In the genomic region with DNA sequence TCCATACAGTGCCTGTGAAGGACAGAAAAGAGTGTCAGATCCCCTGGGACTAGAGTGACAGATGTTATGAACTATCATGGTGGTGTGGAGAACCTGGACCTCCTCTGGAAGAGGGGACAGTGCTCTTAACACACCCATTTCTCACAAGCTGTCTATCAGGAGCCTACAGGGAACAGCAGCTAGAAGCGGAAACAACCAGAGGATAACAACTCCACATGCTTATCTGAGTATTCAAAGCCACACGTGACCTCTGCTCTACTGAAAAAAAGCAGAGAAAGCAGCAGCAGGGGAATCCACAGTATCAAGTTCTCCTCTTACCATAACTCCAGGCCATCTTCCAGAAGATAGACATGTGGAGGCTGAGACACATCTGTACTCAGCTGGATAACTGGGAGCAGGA, we compare ENCODE assay signal across 13 mouse cellular contexts.
DNase-seq lines count a peak whose midpoint lies in the region; ATAC-seq and TF ChIP-seq lines count a peak whose summit lies in the region.
"Had no signal": no experiment of that assay in that cellular context is flagged by ENCODE, and none has a peak within 500 bp of the region (broad histone marks: within the 10 kb centered on the region; RNA-seq: fewer than 3 reads in every experiment).

No protein-coding gene starts in this region.

- H3K27ac ChIP-seq in stomach, embryonic 14.5 days (ENCODE audit: low read length), result no peak overlapping the region
- H3K27ac ChIP-seq in stomach, postnatal 0 days (replicated peaks), result no peak overlapping the region
- peak overlapping the region; percentile 80 for H3K27ac ChIP-seq in liver, embryonic 16.5 days (ENCODE audit: low read length)
- H3K27ac ChIP-seq: embryonic facial prominence, embryonic 13.5 days; limb, embryonic 15.5 days; midbrain, embryonic 13.5 days had no signal

- TF ChIP-seq EP300 in stomach, postnatal 0 days (optimal IDR thresholded peaks at IDR 0.05), result no peak

- no peak for DNase-seq in stomach, postnatal 0 days (ENCODE audit: low spot score)
- DNase-seq in frontal cortex, postnatal 10 days (ENCODE audit: low spot score in 2 of 2), result no peak
- no peak for DNase-seq in gastrocnemius, postnatal 10 days
- DNase-seq in left cerebral cortex, adult 8-10 months (ENCODE audit: low spot score in 2 of 2), result no peak
- DNase-seq: adrenal gland, postnatal 36 days; lung, postnatal 36 days; right cerebral cortex, adult 18-20 months had no signal

- H3K9ac ChIP-seq in stomach, embryonic 14.5 days (replicated peaks; ENCODE audit: low read depth, low read length), result no peak overlapping the region
- no peak overlapping the region for H3K9ac ChIP-seq in stomach, postnatal 0 days (ENCODE audit: low read length)
- no peak overlapping the region for H3K9ac ChIP-seq in liver, embryonic 16.5 days (ENCODE audit: low read depth, low read length)
- H3K9ac ChIP-seq: embryonic facial prominence, embryonic 13.5 days; limb, embryonic 15.5 days; midbrain, embryonic 13.5 days had no signal

- H3K4me2 ChIP-seq in stomach, embryonic 14.5 days (replicated peaks; ENCODE audit: low read depth, low read length), result no peak overlapping the region
- H3K4me2 ChIP-seq in stomach, postnatal 0 days (replicated peaks; ENCODE audit: low read depth), result no peak overlapping the region
- H3K4me2 ChIP-seq in liver, embryonic 16.5 days (ENCODE audit: low read depth, low read length), result peak overlapping the region; percentile 1
- H3K4me2 ChIP-seq: embryonic facial prominence, embryonic 13.5 days; limb, embryonic 15.5 days; midbrain, embryonic 13.5 days had no signal

- H3K36me3 ChIP-seq in stomach, embryonic 14.5 days (ENCODE audit: control insufficient read depth, insufficient read depth, low read length), result peaks cover 15% of the 10 kb centered on the region
- peaks cover 7% of the 10 kb centered on the region for H3K36me3 ChIP-seq in stomach, postnatal 0 days (ENCODE audit: control insufficient read depth, insufficient read depth, low read length)
- H3K36me3 ChIP-seq in liver, embryonic 16.5 days (ENCODE audit: control insufficient read depth, insufficient read depth), result peaks cover 12% of the 10 kb centered on the region

- no peaks in the 10 kb centered on the region for H3K27me3 ChIP-seq in stomach, embryonic 14.5 days (ENCODE audit: control insufficient read depth, insufficient read depth, low read length)
- no peaks in the 10 kb centered on the region for H3K27me3 ChIP-seq in stomach, postnatal 0 days (ENCODE audit: control insufficient read depth, insufficient read depth, low read length)
- no peaks in the 10 kb centered on the region for H3K27me3 ChIP-seq in liver, embryonic 16.5 days (ENCODE audit: control insufficient read depth, insufficient read depth, low read depth, low read length)
- H3K27me3 ChIP-seq: embryonic facial prominence, embryonic 13.5 days; limb, embryonic 15.5 days; midbrain, embryonic 13.5 days had no signal

- no peaks in the 10 kb centered on the region for H3K9me3 ChIP-seq in stomach, embryonic 14.5 days (ENCODE audit: control insufficient read depth, low read depth, low read length)
- no peaks in the 10 kb centered on the region for H3K9me3 ChIP-seq in stomach, postnatal 0 days (ENCODE audit: control insufficient read depth, low read length)
- no peaks in the 10 kb centered on the region for H3K9me3 ChIP-seq in liver, embryonic 16.5 days (replicated peaks; ENCODE audit: control insufficient read depth, low read length)
- H3K9me3 ChIP-seq: embryonic facial prominence, embryonic 13.5 days; limb, embryonic 15.5 days; midbrain, embryonic 13.5 days had no signal

- H3K4me3 ChIP-seq in stomach, embryonic 14.5 days (ENCODE audit: low read depth, low read length), result no peak overlapping the region
- no peak overlapping the region for H3K4me3 ChIP-seq in stomach, postnatal 0 days (ENCODE audit: low read depth, low read length)
- no peak overlapping the region for H3K4me3 ChIP-seq in liver, embryonic 16.5 days (ENCODE audit: low read depth, low read length)
- H3K4me3 ChIP-seq: embryonic facial prominence, embryonic 13.5 days; limb, embryonic 15.5 days; midbrain, embryonic 13.5 days had no signal

- 88% methylated on average over 2 of the region's 2 CpGs for WGBS in stomach, embryonic 14.5 days
- WGBS in stomach, postnatal 0 days, result 87% methylated on average over 2 of the region's 2 CpGs
- WGBS in liver, embryonic 16.5 days (ENCODE audit: insufficient replicate concordance), result 27% methylated on average over 2 of the region's 2 CpGs

- TF ChIP-seq CTCF in stomach, postnatal 0 days (IDR thresholded peaks at IDR 0.05; ENCODE audit: low read depth), result no peak

- H3K4me1 ChIP-seq in stomach, embryonic 14.5 days (ENCODE audit: control insufficient read depth, insufficient read depth, low read length), result no peaks in the 10 kb centered on the region
- H3K4me1 ChIP-seq in stomach, postnatal 0 days (replicated peaks; ENCODE audit: control insufficient read depth, insufficient read depth), result no peaks in the 10 kb centered on the region
- peaks cover 10% of the 10 kb centered on the region for H3K4me1 ChIP-seq in liver, embryonic 16.5 days (ENCODE audit: control insufficient read depth, low read depth, low read length)
- H3K4me1 ChIP-seq: embryonic facial prominence, embryonic 13.5 days; limb, embryonic 15.5 days; midbrain, embryonic 13.5 days had no signal

- ATAC-seq in stomach, embryonic 14.5 days (ENCODE audit: insufficient number of reproducible peaks, insufficient read depth, low FRiP score, low read depth), result peak; percentile 75; the same call in 1 of the 2 replicates
- ATAC-seq in stomach, postnatal 0 days (ENCODE audit: low FRiP score, low TSS enrichment), result no peak
- peak; percentile 97 for ATAC-seq in erythroid progenitor cell, adult 5-6 weeks (replicated peaks; ENCODE audit: low FRiP score, poor library complexity, severe bottlenecking)
- peak; percentile 100 for ATAC-seq in liver, embryonic 16.5 days (ENCODE audit: low read depth)
- ATAC-seq: midbrain, embryonic 13.5 days had no signal
